Mouse (Mus musculus) gastrocnemius, adult 8-10 months (tissue): Measurements from ENCODE around the gene Myo1f. TPM values are rescaled to one million over a fixed set of nuclear protein-coding genes. Genes with fewer than 3 reads are reported as not detected.

Experiments used
- DNase-seq, 2 experiments: peaks; one replicate each; pipeline ENCODE4 v3.0.0; 2022; ENCODE audit warnings: low spot score in 2 of 2
- total RNA-seq, 4 experiments: library from RNA; stranded (reverse); gene quantifications; 2 replicates each; pipeline ENCODE4 v1.2.4; 2022

Myo1f gene
- total RNA-seq = 1 to 10 TPM in 1 of 4 experiments, under 1 TPM in 3; 0.07 to 2.0 (median 0.34) TPM

- DNase-seq = no peak
Measured at GRCm38 (mm10) chr17:33555223-33555855, at the start of gene Myo1f. Gene Myo1f (plus strand): TSS chr17:33555707.

DNA sequence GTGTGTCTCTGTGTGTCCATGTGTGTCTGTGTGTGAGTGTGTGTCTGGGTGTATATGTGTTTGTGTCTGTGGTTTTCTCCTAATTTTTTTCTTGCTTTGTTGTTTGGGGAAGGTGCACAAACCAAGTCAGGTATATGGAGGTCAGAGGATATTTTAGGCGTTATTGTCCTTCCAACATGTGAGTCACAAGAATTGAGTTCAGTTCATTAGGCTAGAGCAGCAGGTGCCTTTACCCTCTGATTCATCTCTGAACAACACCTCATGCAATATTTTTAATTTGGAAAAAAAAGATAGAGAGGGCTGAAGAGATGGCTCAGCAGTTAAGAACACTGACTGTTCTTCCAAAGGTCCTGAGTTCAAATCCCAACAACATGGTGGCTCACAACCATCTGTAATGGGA lies 47.1 kb upstream of the Myo1f start:
- DNase-seq = no peak

- no peak for DNase-seq
Measured at GRCm38 (mm10) chr17:33510172-33510571, 45.3 kb upstream of the Myo1f start.

GRCm38 (mm10) chr17:33512441-33513415 lies 42.8 kb upstream of the Myo1f start:
- no peak for DNase-seq

- DNase-seq = no peak
Measured at GRCm38 (mm10) chr17:33513874-33514273, 41.6 kb upstream of the Myo1f start.

GRCm38 (mm10) chr17:33520366-33520765 lies 35.1 kb upstream of the Myo1f start:
- DNase-seq = no peak

DNA sequence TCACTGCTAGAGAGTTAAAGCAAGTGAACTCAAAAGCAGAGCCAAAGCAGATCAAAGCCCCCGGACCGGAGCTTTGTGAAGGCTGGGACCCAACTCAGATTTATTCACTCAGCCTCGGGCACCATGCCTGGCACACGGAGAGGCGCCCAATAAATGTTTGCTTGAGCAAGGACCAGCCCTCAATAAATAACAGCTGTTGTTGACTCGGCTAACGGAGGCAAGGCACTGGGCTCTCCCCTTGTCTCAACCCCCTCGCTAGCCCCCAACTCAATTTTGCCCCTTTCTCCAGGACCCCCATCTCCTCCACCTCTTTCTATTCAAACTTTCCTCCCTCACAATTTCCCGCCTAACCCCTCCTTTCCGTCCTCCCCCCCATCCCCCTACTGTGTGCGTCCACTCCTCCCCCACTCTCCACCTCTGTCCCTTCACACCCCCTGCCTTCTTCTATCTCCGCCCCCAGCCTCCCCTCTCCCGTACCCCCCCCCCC lies 32.0 kb upstream of the Myo1f start:
- no peak for DNase-seq

DNA sequence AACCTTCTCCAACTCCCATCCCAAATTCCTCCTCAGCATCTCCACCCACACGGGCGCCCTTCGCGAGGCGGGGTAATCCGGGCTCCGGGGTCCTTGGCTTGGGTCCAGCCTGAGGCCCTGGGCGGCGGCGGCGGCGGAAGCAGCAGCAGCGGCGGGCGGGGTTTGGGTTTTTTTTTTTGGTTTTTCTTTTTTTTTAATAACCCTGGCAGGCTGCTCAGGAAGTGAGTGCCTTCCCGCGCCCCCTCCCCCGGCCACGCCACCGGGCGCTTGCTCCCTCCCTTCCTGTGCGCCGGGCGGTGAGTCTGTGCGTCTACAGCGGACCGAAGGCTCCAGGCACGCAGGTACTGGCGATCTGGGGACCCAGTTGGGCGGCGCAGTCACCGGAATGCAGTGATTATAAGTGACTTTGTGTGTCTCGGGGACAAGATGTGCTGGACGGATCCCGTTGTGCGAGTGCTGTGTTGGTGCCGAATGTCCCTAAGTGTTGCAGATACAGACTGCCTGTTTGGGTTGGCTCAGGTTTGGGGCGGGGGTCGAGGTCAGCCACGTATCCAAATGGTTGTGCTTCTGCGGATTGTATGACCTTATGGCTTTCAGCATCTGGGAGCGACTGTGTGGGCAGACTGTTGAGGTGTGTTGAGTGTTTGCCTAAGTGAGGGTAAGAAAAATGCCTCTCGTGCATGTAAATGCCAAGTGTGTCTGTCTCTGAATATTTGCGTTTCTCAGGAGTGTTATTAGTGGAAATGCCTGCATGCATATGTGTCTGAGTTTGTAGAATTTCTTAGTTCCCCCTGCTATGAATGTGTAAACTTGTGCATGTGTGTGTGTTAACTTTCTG lies 31.4 kb upstream of the Myo1f start, which contains the start of gene Adamts10:
Gene Adamts10, plus strand, starts transcription at position 287 of the 838 bp plus-strand sequence.
- peak; percentile 43 to 66 for DNase-seq

DNA sequence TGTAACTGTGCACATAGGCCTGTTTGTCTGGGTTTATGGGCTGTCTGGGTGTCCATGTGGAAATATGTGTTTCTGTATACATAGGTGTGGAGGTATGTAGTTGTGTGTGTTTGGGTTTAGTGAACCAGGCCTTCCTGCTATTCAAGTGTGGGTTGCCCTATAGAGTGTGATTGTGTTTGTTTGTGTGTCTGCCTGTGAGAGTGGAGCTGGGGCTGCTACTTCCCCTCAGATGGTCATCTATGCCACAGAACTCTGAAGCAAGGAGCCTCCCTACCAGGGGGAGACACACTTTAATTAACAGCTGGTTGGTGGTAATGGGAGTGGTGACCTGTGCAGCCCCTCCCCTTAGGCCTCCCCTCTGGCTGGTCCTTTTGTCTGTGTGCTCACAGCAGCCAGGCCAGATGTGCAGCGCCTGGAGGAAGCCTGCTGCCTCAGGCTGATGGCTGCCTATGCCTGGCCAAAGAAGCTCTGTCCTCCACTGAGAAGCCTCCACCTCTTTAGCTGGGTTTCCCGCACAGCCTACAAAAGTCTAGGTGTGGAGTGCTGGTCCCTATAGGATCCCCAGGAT lies 30.6 kb upstream of the Myo1f start:
- DNase-seq = no peak

DNA sequence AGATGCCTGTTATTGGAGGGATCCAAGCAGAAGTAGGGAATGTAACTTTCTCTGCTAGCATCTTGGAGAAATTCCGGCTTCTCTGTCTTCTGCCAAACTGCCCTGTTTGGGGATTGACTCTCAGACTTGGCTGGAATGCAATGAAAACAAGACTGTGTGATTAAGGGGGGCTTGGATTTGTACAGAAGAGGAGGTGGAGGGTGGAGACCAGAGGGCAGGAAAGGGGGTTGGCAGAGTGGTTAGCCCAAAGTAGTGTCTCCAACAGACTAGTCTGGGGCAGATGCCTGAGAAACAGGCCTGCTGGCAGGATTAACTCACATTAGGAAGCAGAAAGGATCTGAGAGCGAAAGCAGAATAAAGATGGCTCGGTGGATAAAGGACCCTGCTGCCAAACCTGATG lies 29.0 kb upstream of the Myo1f start:
- DNase-seq = no peak

DNA sequence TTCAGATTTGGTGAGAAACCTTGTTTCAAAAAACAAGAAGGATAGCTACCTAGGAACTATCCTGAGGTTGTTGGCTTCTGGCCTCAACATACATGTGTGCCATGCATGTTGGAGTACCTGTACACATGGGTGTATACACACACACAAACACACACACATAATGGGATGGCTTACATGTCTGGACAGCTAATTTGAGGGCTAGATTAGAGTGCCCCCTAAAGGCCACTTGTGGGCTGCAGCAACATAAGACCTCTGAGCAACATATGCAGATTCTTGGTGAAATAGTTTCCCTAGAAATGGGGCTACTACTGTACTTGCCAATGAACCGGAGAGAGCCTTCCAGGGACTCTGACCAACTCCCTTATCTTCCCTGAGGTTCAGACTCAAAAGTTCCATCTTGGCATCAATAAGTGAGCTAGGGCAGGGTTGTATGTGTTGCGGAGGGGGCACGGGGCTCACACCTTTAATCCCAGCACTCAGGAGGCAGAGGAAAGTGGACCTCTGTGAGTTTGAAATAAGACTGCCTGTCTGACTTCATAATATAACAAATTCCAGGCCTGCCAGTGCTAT lies 16.3 kb upstream of the Myo1f start:
- DNase-seq = no peak

DNA sequence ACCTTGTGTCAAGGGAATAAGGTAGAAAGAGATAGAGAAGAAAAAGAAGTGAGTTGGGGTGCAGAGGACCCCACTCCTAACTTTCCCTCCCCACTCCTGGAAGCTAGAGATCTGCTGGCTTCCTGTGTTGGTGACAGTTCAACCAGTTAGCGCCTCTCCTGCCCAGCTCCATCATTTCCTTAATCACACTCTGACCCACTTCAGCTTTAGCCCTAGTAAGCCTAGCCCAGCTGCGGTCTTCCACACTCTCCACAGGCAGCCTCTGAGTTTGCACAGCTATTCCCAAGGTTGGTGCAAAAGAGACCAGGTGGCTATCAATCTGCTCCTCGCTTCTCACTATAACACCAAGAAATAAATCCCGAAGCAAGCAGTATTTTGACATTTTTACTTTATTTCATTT lies 15.6 kb upstream of the Myo1f start:
- DNase-seq = no peak

GRCm38 (mm10) chr17:33549212-33549611 lies 6.3 kb upstream of the Myo1f start:
- no peak for DNase-seq

GRCm38 (mm10) chr17:33550388-33550787 lies 5.1 kb upstream of the Myo1f start:
- DNase-seq = no peak

DNA sequence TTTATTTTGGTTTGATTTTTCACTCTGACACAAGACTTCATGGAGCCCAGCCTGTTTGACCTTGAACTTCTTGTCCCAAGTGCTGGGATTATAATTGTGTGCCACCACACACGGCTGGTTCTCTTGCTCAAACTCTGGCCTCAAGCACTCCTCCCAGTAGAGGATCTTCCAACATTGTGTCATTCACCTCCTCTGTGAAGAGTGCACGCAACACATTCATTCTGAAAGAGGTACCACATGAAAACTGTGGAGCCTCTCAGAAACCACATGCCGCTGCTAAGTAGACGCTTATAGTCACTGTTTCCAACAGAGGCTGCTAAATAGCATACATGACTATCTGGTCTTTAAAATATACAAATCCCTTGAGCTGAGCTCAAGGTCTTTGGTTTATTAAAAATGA lies 3.4 kb upstream of the Myo1f start:
- no peak for DNase-seq

- DNase-seq = no peak
Measured at GRCm38 (mm10) chr17:33552964-33553363, 2.5 kb upstream of the Myo1f start.

GRCm38 (mm10) chr17:33554536-33554935 lies 971 bp upstream of the Myo1f start:
- DNase-seq = no peak

- no peak for DNase-seq
Measured at GRCm38 (mm10) chr17:33557922-33558321, 2.4 kb downstream of the Myo1f start.

DNA sequence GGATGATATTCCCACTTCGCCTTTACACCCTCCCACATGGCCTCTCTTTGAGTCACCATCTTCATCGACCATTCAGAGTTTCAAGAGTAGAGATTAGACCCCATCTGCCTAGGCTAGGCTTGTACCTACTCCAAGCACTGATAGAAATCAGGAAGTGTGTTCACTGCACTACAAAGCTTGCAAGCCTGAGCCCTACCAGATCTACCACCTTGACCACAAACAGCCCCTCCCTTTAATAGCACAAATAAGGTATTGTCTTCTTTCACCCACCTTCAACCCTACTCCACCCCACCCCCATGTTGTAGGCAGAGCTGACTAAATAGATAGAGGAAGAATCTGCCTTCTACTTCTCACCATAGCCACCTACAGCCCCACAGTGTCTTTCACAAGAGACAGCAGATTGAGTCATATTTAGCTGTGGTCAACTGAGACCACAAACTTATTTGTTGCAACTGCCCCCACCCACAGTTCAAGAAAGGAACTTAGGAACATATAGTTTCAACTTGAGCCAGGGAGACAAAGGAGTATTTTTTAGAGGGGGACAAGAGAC lies 8.1 kb downstream of the Myo1f start:
- no peak for DNase-seq

DNA sequence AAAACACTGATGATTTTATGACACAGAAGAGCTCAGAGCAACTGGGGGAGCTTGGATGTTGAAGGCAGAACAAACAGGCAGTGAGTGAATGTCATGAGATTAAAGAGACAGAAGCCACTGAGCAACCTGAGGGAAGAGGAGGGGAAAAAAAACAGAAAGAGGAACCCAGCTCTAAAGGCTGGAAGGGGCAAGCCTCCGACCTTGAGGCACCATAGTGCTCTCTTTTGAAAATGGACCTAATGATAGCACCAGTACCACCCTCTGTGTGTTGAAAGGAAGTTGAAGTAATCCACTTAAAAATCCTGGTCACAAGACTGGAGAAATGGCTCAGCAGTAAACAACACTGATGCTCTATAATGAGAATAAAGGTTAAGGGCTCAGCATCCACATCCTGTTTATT lies 9.1 kb downstream of the Myo1f start:
- no peak for DNase-seq
